Mouse (Mus musculus) heart, embryonic 11.5 days (tissue): ENCODE measurements around the gene Sars. TPM values are rescaled to one million over a fixed set of nuclear protein-coding genes. Genes with fewer than 3 reads are reported as not detected.

Source experiments
- ATAC-seq: fragments of 200-750 bp; cut with Nextera tagmentation; replicated peaks from 2 replicates; pipeline ENCODE4 v1.8.0; 2017; ENCODE audit warnings: moderate library complexity; ENCODE audit not compliant: insufficient number of reproducible peaks, low FRiP score, low TSS enrichment
- H3K27ac ChIP-seq: fragments of 300-500 bp; sonication (generic); 2 replicates; pipeline ENCODE4 v1.5.1; 2014; ENCODE audit warnings: mild to moderate bottlenecking, low read depth, low read length
- H3K27me3 ChIP-seq: fragments of 300-500 bp; sonication (generic); 2 replicates; pipeline ENCODE4 v1.6.1; 2014; ENCODE audit warnings: mild to moderate bottlenecking, low read length, mixed read lengths; ENCODE audit not compliant: control insufficient read depth, insufficient read depth
- H3K36me3 ChIP-seq: fragments of 300-500 bp; sonication (generic); 2 replicates; pipeline ENCODE4 v1.6.1; 2014; ENCODE audit warnings: mild to moderate bottlenecking, low read length, moderate library complexity, mixed read lengths; ENCODE audit not compliant: control insufficient read depth, insufficient read depth
- H3K4me1 ChIP-seq: fragments of 300-500 bp; sonication (generic); 2 replicates; pipeline ENCODE4 v1.6.1; 2014; ENCODE audit warnings: low read length; ENCODE audit not compliant: control insufficient read depth, insufficient read depth
- H3K4me2 ChIP-seq: fragments of 300-500 bp; sonication (generic); 2 replicates; pipeline ENCODE4 v1.6.1; 2014; ENCODE audit warnings: mild to moderate bottlenecking, moderate library complexity
- H3K4me3 ChIP-seq: fragments of 300-500 bp; sonication (generic); 2 replicates; pipeline ENCODE4 v1.5.1; 2014; ENCODE audit warnings: low read depth, low read length
- H3K9ac ChIP-seq: fragments of 300-500 bp; sonication (generic); 2 replicates; pipeline ENCODE4 v1.6.1; 2014; ENCODE audit warnings: mild to moderate bottlenecking, low read depth, low read length, moderate library complexity
- H3K9me3 ChIP-seq: fragments of 300-500 bp; sonication (generic); replicated peaks from 2 replicates; pipeline ENCODE4 v1.6.1; 2016; ENCODE audit warnings: low read length; ENCODE audit not compliant: control insufficient read depth
- WGBS: fragments of 180-500 bp; shearing (Covaris S2); extraction: QIAGEN DNeasy Blood & Tissue Kit; methylation state at CpG from one replicate; pipeline ENCODE4 v1.1.7; 2014; ENCODE audit not compliant: insufficient replicate concordance; 5-methylcytosine and 5-hydroxymethylcytosine counted together
- polyA plus RNA-seq: library from polyadenylated mRNA; unstranded; fragments of >200 nt; fragmentation: Nextera tagmentation; extraction: Ambion mirVana; gene quantifications from 2 replicates; pipeline ENCODE4 v1.2.1, GENCODE M21; 2014

The Sars gene
- polyA plus RNA-seq, 1 experiment from 2014 or later: 103 TPM

DNA sequence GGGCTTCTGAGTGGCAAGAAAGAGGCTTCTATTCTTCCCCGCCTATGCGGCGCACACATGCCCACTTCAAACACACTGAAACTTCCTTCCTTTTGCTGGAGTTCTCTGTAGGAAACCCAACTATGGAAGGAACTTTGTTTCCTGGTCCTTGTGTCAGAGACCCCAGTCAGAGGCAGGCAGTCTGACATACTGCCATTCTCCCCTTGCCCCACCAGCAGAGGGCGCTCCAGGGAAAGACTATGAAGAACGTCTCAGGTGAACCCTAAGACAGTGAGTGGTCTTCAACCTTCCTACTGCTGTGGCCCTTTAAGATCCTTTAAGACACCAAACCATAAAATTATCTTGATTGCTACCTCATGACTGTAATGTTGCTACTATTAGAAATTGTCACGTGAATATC lies 21.4 kb upstream of the Sars start:
- Histone ChIP-seq H3K4me3 (no peak overlapping the region), H3K9me3 (no peaks in the 10 kb centered on the region), H3K9ac (no peak overlapping the region), H3K4me2 (no peak overlapping the region), H3K27ac (no peak overlapping the region), H3K27me3 (no peaks in the 10 kb centered on the region), H3K4me1 (no peaks in the 10 kb centered on the region), H3K36me3 (no peaks in the 10 kb centered on the region)
- ATAC-seq: no peak
- WGBS: 85% methylated on average over 6 of the region's 6 CpGs

DNA sequence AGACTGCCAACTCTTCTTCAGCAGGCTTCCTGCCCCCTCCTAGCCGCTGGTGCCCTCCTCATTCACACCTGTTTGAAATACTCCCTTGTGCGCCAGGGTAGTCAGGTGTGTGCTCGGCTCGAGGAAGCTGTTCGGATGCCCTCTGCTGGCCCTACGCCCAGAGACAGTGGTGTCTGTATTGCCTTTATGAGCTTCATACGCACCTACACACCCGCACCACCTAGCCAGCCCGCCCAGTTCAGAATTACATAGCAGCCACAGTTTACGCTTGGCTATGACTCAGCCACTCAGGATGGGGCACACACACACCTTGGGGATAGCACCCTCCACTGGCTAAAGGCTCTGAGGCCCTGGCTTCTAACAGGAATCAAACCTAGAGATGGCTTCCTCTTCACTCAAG lies 13.9 kb upstream of the Sars start:
- Histone ChIP-seq H3K27me3 (no peaks in the 10 kb centered on the region), H3K9me3 (no peaks in the 10 kb centered on the region), H3K36me3 (no peaks in the 10 kb centered on the region), H3K4me3 (no peak overlapping the region), H3K4me1 (0 out of 2 replicates have a peak, but pooled peaks cover 5% of the 10 kb centered on the region), H3K27ac (no peak overlapping the region), H3K9ac (no peak overlapping the region), H3K4me2 (peak overlapping the region; percentile 41)
- 38% methylated on average over 10 of the region's 10 CpGs for WGBS
- no peak; the same call in 1 of the 2 replicates for ATAC-seq

DNA sequence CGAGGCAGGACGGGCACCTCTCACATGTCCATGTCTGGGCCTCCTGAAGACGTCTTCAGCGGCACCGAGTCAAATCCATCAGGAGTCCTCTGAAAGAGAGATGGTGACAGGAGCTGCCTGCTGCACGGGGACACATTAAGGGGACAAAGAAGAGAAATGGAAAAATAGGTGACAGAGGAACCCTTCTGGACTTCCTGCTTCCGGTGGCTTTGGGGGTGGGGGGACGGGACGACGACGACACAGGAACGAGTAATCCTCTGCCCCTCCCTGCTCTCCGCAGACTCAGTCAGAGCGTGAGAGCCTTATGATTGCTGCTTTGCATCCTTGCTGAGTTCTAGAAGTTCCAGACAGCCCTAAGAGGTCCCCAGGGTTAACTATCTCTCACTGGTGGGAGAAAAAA lies 13.4 kb upstream of the Sars start:
- peak overlapping the region; percentile 41 for H3K4me2 ChIP-seq
- 0 out of 2 replicates have a peak, but pooled peaks cover 5% of the 10 kb centered on the region for H3K4me1 ChIP-seq
- no peak for ATAC-seq
- no peak overlapping the region for H3K27ac ChIP-seq
- WGBS: 42% methylated on average over 14 of the region's 14 CpGs
- H3K9ac ChIP-seq: 0 out of 2 replicates have a peak overlapping the region, but pooled peaks have one; percentile 18
- H3K27me3 ChIP-seq: no peaks in the 10 kb centered on the region
- H3K9me3 ChIP-seq: no peaks in the 10 kb centered on the region
- H3K36me3 ChIP-seq: no peaks in the 10 kb centered on the region
- H3K4me3 ChIP-seq: no peak overlapping the region

DNA sequence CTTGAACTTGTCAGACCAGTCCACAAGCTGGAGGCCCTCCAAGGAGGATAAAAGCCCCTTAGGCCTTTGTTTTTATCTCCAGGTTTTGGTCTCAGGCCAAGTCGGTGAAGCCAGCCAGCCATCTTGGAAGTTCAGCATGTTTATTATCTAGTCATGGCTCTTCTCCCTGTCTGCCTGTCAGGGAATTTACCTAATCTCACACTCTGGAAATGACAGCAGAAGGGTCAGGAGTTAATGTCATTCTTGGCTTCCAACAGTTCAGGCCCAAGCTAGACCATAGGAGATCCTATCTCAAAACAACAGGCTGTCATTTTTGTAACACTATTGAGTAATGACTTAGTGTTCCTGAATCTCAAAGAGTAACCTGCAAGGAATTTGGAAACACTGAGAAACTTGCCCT lies 9.2 kb upstream of the Sars start:
- Histone ChIP-seq H3K36me3 (no peaks in the 10 kb centered on the region), H3K4me1 (0 out of 2 replicates have a peak, but pooled peaks cover 5% of the 10 kb centered on the region), H3K9me3 (no peaks in the 10 kb centered on the region), H3K4me2 (no peak overlapping the region), H3K27ac (no peak overlapping the region), H3K9ac (no peak overlapping the region), H3K4me3 (no peak overlapping the region), H3K27me3 (no peaks in the 10 kb centered on the region)
- WGBS: 55% methylated on average over 1 of the region's 1 CpGs
- ATAC-seq: no peak

DNA sequence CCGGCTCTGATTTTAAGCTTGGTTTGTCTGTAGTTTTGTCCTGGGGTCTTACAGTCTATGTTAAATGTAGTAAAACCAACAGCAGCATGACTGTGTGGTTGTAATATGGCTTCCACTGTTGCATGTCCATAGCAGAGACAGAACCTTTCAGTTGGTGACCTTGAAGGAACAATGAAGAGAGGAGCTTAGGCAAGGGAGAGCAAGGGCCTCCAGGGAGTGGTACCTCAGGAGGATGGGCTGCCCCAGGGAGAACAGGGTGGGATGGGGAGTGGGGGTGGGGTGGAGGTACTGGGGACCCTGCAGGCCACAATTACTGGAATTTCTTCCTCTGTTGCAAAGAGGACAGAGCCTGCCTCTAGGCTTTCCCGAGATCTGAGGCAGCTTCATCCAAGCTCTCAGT lies 7.0 kb upstream of the Sars start:
- Histone ChIP-seq H3K4me3 (no peak overlapping the region), H3K27ac (no peak overlapping the region), H3K9me3 (no peaks in the 10 kb centered on the region), H3K9ac (no peak overlapping the region), H3K27me3 (no peaks in the 10 kb centered on the region), H3K4me1 (no peaks in the 10 kb centered on the region), H3K4me2 (no peak overlapping the region), H3K36me3 (no peaks in the 10 kb centered on the region)
- WGBS: 79% methylated on average over 2 of the region's 2 CpGs
- ATAC-seq: no peak

DNA sequence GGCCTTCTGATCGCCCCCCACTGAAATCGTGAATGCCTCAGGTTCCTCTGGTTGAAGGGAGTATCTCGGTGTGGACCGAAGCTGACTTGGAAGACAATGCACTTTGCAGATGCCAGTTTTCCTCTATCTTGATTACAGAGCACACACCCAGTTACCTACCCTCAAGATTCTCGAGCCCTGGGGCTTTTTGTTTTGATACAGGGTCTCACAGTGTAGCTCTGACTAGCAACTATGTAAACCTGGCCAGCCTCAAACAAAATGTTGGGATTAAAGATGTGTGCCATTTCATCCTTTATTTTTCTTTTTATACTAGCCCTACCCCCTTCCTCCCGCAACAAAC lies 327 bp upstream of the Sars start:
- peaks cover 8% of the 10 kb centered on the region; the same call in 1 of the 2 replicates for H3K4me1 ChIP-seq
- H3K9ac ChIP-seq: peak overlapping the region; percentile 92
- WGBS: 16% methylated on average over 6 of the region's 6 CpGs
- H3K4me3 ChIP-seq: peak overlapping the region; percentile 92
- H3K9me3 ChIP-seq: no peaks in the 10 kb centered on the region
- no peak for ATAC-seq
- H3K36me3 ChIP-seq: 0 out of 2 replicates have a peak, but pooled peaks cover 3% of the 10 kb centered on the region
- peak overlapping the region; percentile 80; the same call in 1 of the 2 replicates for H3K27ac ChIP-seq
- no peaks in the 10 kb centered on the region for H3K27me3 ChIP-seq
- H3K4me2 ChIP-seq: peak overlapping the region; percentile 92

DNA sequence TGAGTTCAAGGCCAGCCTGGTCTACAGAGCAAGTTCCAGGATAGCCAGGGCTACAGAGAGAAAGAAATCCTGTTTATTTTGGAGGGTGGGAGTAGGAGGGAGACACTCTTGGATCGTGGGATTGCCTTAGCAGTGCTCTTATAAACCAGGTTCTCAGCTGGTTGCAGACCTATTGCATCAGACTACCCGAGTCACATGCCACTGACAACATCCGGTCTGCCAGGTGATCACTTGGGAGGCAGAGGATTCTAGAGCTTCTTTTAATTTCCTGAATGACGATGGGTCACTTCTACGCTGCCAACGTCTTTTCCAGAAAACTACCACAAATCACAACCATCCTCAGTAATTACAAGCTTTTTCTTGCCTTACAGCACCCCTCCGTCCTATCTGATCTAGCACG lies 980 bp downstream of the Sars start:
- Histone ChIP-seq H3K9me3 (no peaks in the 10 kb centered on the region), H3K4me3 (peak overlapping the region; percentile 92), H3K4me2 (peak overlapping the region; percentile 92), H3K27me3 (no peaks in the 10 kb centered on the region), H3K36me3 (0 out of 2 replicates have a peak, but pooled peaks cover 3% of the 10 kb centered on the region), H3K9ac (peak overlapping the region; percentile 92), H3K27ac (0 out of 2 replicates have a peak overlapping the region, but pooled peaks have one; percentile 80), H3K4me1 (peaks cover 8% of the 10 kb centered on the region; the same call in 1 of the 2 replicates)
- WGBS: 21% methylated on average over 8 of the region's 8 CpGs
- no peak for ATAC-seq

DNA sequence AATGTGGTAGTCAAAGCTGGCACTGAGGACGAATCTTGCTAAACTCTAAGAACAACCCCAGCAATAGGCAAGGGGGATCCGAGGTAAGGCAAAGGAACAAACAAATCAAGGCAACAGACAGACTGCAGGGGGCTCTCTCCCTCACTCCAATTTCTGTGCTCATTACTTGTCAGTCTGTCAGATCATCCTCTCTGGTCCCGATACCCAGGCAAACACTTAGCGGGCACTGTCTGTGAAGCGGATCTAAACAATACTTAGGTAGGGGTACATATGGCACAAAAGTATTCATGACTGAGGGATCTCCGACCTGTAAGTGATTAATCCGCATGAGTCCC lies 8.7 kb downstream of the Sars start:
- Histone ChIP-seq H3K4me2 (no peak overlapping the region), H3K27ac (no peak overlapping the region), H3K4me3 (no peak overlapping the region), H3K9ac (no peak overlapping the region), H3K4me1 (no peaks in the 10 kb centered on the region), H3K9me3 (no peaks in the 10 kb centered on the region), H3K27me3 (no peaks in the 10 kb centered on the region), H3K36me3 (peaks cover 27% of the 10 kb centered on the region)
- ATAC-seq: no peak
- WGBS: 89% methylated on average over 7 of the region's 7 CpGs

DNA sequence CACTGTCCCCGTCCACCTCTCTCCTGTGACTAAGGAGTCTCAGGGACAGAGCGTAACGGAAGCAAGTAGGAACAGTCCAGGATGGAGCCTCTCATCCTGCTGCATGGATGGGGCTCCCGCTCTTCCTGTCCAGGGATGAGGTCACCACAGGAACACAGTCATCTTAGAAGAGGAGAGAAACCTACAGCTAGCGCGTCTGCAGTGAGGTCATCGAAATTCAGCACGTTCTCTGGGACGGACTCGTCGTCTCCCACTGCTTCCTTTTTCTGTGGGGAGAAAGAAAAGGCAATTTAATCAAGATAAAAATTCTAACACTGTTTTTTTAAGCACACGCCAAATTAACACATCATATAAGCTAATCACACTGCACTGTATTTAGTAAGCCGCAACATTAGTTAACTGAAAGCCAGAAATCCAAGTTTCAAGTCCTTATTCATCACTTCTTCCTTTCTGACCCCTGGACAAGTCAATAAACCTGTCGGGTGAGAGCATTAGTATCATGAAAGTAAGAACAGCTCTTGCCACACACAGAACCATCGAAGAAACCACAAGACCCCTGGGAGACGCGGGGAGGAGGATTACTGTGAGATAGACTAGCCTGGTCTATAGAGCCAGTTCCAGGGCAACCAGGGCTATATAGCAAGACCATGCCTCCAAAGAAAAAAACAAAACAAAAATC lies 9.2 kb downstream of the Sars start:
- Histone ChIP-seq H3K27me3 (no peaks in the 10 kb centered on the region), H3K4me2 (no peak overlapping the region), H3K4me1 (no peaks in the 10 kb centered on the region), H3K36me3 (peaks cover 29% of the 10 kb centered on the region), H3K9me3 (no peaks in the 10 kb centered on the region), H3K27ac (no peak overlapping the region), H3K4me3 (no peak overlapping the region), H3K9ac (no peak overlapping the region)
- 76% methylated on average over 17 of the region's 17 CpGs for WGBS
- ATAC-seq: no peak
